Mouse (Mus musculus) ES-Bruce4 (cell line): ENCODE data around the gene Cklf. TPM values are rescaled to one million over a fixed set of nuclear protein-coding genes. Genes with fewer than 3 reads are reported as not detected.

Source experiments
- H3K27ac ChIP-seq: 2 replicates; pipeline ENCODE4 v1.5.1; 2012; ENCODE audit warnings: low read length, inconsistent platforms; ENCODE audit not compliant: insufficient read depth
- H3K27me3 ChIP-seq: 2 replicates; pipeline ENCODE4 v1.6.1; 2012; ENCODE audit warnings: mild to moderate bottlenecking, low read length, inconsistent platforms; ENCODE audit not compliant: control insufficient read depth, poor library complexity, insufficient read depth, severe bottlenecking
- H3K36me3 ChIP-seq: 2 replicates; pipeline ENCODE4 v1.6.1; 2012; ENCODE audit warnings: inconsistent platforms, mild to moderate bottlenecking, low read length, moderate library complexity; ENCODE audit not compliant: control insufficient read depth, poor library complexity, insufficient read depth, severe bottlenecking
- H3K4me1 ChIP-seq: one replicate; pipeline ENCODE4 v1.8.1; 2011; ENCODE audit warnings: low read length; ENCODE audit not compliant: control insufficient read depth, insufficient read depth
- H3K4me3 ChIP-seq: 2 replicates; pipeline ENCODE4 v1.5.1; 2011; ENCODE audit warnings: low read depth, mild to moderate bottlenecking, low read length
- H3K9ac ChIP-seq: 2 replicates; pipeline ENCODE4 v1.6.1; 2012; ENCODE audit warnings: low read depth, mild to moderate bottlenecking, inconsistent platforms; ENCODE audit not compliant: poor library complexity, severe bottlenecking
- H3K9me3 ChIP-seq: replicated peaks from 2 replicates; pipeline ENCODE4 v1.6.1; 2012; ENCODE audit warnings: mild to moderate bottlenecking, low read length, inconsistent platforms; ENCODE audit not compliant: control insufficient read depth, poor library complexity, insufficient read depth, severe bottlenecking
- CTCF ChIP-seq: IDR thresholded peaks from one replicate; pipeline ENCODE4 v1.8.1; 2011; ENCODE audit warnings: low read depth, low read length
- EP300 ChIP-seq: IDR thresholded peaks from 2 replicates; pipeline ENCODE4 v1.6.1; 2011; ENCODE audit warnings: low read depth, low read length; ENCODE audit not compliant: insufficient read depth
- POLR2A ChIP-seq: IDR thresholded peaks from one replicate; pipeline ENCODE4 v1.8.1; 2011; ENCODE audit warnings: low read length; ENCODE audit not compliant: insufficient read depth
- polyA plus RNA-seq: library from polyadenylated mRNA; stranded (reverse); fragments of >200 nt; gene quantifications from 2 replicates; pipeline ENCODE4 v1.2.4, GENCODE M21; 2011; ENCODE audit warnings: low read depth; ENCODE audit not compliant: missing spikeins, insufficient read depth, insufficient read length

Cklf gene
- polyA plus RNA-seq, 1 experiment = 20.4 TPM

GRCm38 (mm10) chr8:104313311-104313710 lies 62.6 kb downstream of the Cklf start:
- H3K9ac ChIP-seq = no peak overlapping the region
- no peaks in the 10 kb centered on the region for H3K4me1 ChIP-seq
- H3K36me3 ChIP-seq = no peaks in the 10 kb centered on the region
- H3K4me3 ChIP-seq = no peak overlapping the region
- peaks cover 10% of the 10 kb centered on the region for H3K9me3 ChIP-seq
- TF ChIP-seq EP300 (no peak), POLR2A (no peak), CTCF (no peak)
- no peak overlapping the region for H3K27ac ChIP-seq
- no peaks in the 10 kb centered on the region for H3K27me3 ChIP-seq

Other genes with a start within 250 kb of the Cklf start
- 0.34 and 0.38 TPM in 2 replicates for gene Cdh5, start 149.2 kb upstream of the Cklf start, polyA plus RNA-seq
- 0.23 and 0.51 TPM in 2 replicates for gene Bean1, start 80.4 kb upstream of the Cklf start, polyA plus RNA-seq
- gene Tk2, start 2.3 kb upstream of the Cklf start, polyA plus RNA-seq = 17.2 and 18.0 TPM in 2 replicates
- gene Cmtm2a, start 42.3 kb downstream of the Cklf start, polyA plus RNA-seq = not detected in 2 replicates
- not detected in 2 replicates for gene Gm45711, start 59.2 kb downstream of the Cklf start, polyA plus RNA-seq
- gene Cmtm1, start 59.3 kb downstream of the Cklf start, polyA plus RNA-seq = not detected in 2 replicates
- not detected in 2 replicates for gene Gm11020, start 70.7 kb downstream of the Cklf start, polyA plus RNA-seq
- gene Cmtm2b, start 71.4 kb downstream of the Cklf start, polyA plus RNA-seq = not detected in 2 replicates
- gene Cmtm3, start 88.5 kb downstream of the Cklf start, polyA plus RNA-seq = 20.3 and 22.2 TPM in 2 replicates
- 53.7 and 58.1 TPM in 2 replicates for gene Cmtm4, start 144.9 kb downstream of the Cklf start, polyA plus RNA-seq
- 43.2 and 54.9 TPM in 2 replicates for gene Dync1li2, start 192.2 kb downstream of the Cklf start, polyA plus RNA-seq